Mouse (Mus musculus) midbrain, embryonic 11.5 days (tissue): ENCODE results near the gene Klhl3. TPM values are rescaled to one million over a fixed set of nuclear protein-coding genes. Genes with fewer than 3 reads are reported as not detected.

Experiments used
- ATAC-seq: fragments of 200-750 bp; cut with Nextera tagmentation; 2 replicates; pipeline ENCODE4 v1.8.0; 2017; ENCODE audit warnings: moderate TSS enrichment, moderate library complexity; ENCODE audit not compliant: low FRiP score
- DNase-seq: peaks from one replicate; pipeline ENCODE4 v3.0.0; 2015; ENCODE audit warnings: low spot score; ENCODE audit errors: missing footprints
- H3K27ac ChIP-seq: fragments of 300-500 bp; sonication (generic); 2 replicates; pipeline ENCODE4 v1.5.1; 2014; ENCODE audit warnings: low read depth, low read length
- H3K27me3 ChIP-seq: fragments of 300-500 bp; sonication (generic); 2 replicates; pipeline ENCODE4 v1.6.1; 2014; ENCODE audit warnings: mild to moderate bottlenecking, low read length, moderate library complexity, mixed read lengths; ENCODE audit not compliant: control insufficient read depth, insufficient read depth
- H3K36me3 ChIP-seq: fragments of 300-500 bp; sonication (generic); 2 replicates; pipeline ENCODE4 v1.6.1; 2014; ENCODE audit warnings: mild to moderate bottlenecking, low read length, moderate library complexity, mixed read lengths; ENCODE audit not compliant: control insufficient read depth, insufficient read depth
- H3K4me1 ChIP-seq: fragments of 300-500 bp; sonication (generic); 2 replicates; pipeline ENCODE4 v1.6.1; 2014; ENCODE audit warnings: low read length; ENCODE audit not compliant: control insufficient read depth, insufficient read depth
- H3K4me2 ChIP-seq: fragments of 300-500 bp; sonication (generic); 2 replicates; pipeline ENCODE4 v1.6.1; 2014; ENCODE audit warnings: mild to moderate bottlenecking, moderate library complexity
- H3K4me3 ChIP-seq: fragments of 300-500 bp; sonication (generic); 2 replicates; pipeline ENCODE4 v1.5.1; 2014; ENCODE audit warnings: low read depth, low read length
- H3K9ac ChIP-seq: fragments of 300-500 bp; sonication (generic); 2 replicates; pipeline ENCODE4 v1.6.1; 2014; ENCODE audit warnings: low read length
- H3K9me3 ChIP-seq: fragments of 300-500 bp; sonication (generic); 2 replicates; pipeline ENCODE4 v1.6.1; 2016; ENCODE audit warnings: low read length; ENCODE audit not compliant: control insufficient read depth
- WGBS: fragments of 180-500 bp; shearing (Covaris S2); extraction: QIAGEN DNeasy Blood & Tissue Kit; methylation state at CpG from one replicate; pipeline ENCODE4 v1.1.7; 2014; 5-methylcytosine and 5-hydroxymethylcytosine counted together
- polyA plus RNA-seq: library from polyadenylated mRNA; unstranded; fragments of >200 nt; fragmentation: Nextera tagmentation; extraction: Ambion mirVana; gene quantifications from 2 replicates; pipeline ENCODE4 v1.2.1, GENCODE M21; 2014

Gene Klhl3
- polyA plus RNA-seq, 1 experiment from 2014 or later: 2.6 TPM

DNA sequence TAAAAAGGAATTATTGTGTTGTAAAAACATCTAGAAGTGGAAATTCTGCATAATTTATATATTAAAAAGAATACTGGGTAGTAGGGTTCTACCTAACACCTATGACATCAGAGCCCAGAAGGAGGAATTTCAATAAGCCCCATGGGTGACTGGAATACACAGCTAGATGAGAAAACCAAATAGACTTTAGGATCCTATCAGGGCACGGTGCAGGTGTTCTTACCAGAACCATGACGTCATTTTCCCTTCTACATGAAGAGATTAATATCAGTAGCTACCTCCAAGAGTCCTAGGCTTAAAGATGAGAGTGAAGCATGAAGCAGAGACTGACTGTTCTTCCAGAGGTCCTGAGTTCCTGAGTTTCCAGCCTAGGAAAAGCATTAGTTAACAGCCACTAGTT, 3.4 kb upstream of the Klhl3 start:
- Histone ChIP-seq H3K9me3 (no peaks in the 10 kb centered on the region), H3K4me2 (no peak overlapping the region), H3K4me3 (no peak overlapping the region), H3K27ac (no peak overlapping the region), H3K4me1 (peaks cover 4% of the 10 kb centered on the region; the same call in 1 of the 2 replicates), H3K36me3 (no peaks in the 10 kb centered on the region), H3K9ac (no peak overlapping the region), H3K27me3 (no peaks in the 10 kb centered on the region)
- WGBS: 93% methylated on average over 2 of the region's 2 CpGs
- DNase-seq (peak; percentile 56), ATAC-seq (no peak)

DNA sequence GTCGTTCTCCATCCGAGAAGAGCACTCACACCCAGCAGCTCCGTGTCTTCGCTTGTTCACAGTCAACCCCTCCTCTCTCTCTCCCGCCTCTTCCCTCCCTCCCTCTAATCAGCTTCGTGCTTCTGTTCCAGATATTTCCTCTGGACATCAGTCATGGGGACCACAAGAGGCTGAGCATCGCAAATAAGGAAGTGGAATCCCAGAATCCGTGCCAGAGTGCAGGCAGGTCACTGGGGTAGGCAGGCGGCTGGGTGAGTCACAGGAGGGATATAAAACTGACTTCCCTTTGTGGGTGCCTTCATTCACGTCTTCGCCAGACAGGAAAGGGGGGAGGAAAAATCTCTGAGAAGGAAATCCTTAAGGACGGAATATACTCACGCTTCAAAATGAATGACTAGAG, 1.8 kb upstream of the Klhl3 start:
- H3K4me3 ChIP-seq: no peak overlapping the region
- H3K4me2 ChIP-seq: no peak overlapping the region
- H3K36me3 ChIP-seq: no peaks in the 10 kb centered on the region
- no peaks in the 10 kb centered on the region for H3K27me3 ChIP-seq
- WGBS: 78% methylated on average over 13 of the region's 13 CpGs
- DNase-seq (no peak), ATAC-seq (no peak)
- H3K27ac ChIP-seq: no peak overlapping the region
- no peak overlapping the region for H3K9ac ChIP-seq
- peaks cover 4% of the 10 kb centered on the region; the same call in 1 of the 2 replicates for H3K4me1 ChIP-seq
- no peaks in the 10 kb centered on the region for H3K9me3 ChIP-seq

DNA sequence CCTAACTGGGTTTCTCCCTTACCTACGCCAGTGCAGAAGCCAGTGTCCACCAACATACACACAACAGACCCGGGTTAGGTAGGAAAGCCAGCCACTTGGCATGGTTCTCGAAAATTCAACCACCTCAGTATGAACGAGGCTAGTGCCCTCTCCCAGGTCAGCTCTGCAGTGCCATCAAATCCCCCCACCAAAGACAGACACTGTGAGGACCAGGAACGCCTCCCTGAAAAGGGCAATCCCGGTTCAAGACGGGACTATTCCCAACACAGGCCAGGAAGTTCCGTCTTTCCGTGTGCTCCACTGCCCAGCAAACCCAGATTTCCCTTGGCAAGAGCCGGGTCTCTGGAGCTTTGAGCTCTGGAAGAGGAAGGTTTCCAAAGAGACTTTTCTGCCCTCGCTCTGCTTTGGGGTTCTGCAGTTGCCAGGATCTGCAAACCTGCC, 771 bp downstream of the Klhl3 start:
- Histone ChIP-seq H3K4me2 (peak overlapping the region; percentile 82), H3K27ac (0 out of 2 replicates have a peak overlapping the region, but pooled peaks have one; percentile 74), H3K9me3 (no peaks in the 10 kb centered on the region), H3K27me3 (no peaks in the 10 kb centered on the region), H3K4me1 (peaks cover 4% of the 10 kb centered on the region; the same call in 1 of the 2 replicates), H3K36me3 (no peaks in the 10 kb centered on the region), H3K4me3 (peak overlapping the region; percentile 47), H3K9ac (peak overlapping the region; percentile 79)
- peak; percentile 95 for DNase-seq
- WGBS: 20% methylated on average over 11 of the region's 11 CpGs
- ATAC-seq: no peak

GRCm38 (mm10) chr13:58112191-58112590, 1.2 kb downstream of the Klhl3 start:
- 78% methylated on average over 10 of the region's 10 CpGs for WGBS
- no peaks in the 10 kb centered on the region for H3K36me3 ChIP-seq
- no peaks in the 10 kb centered on the region for H3K9me3 ChIP-seq
- no peaks in the 10 kb centered on the region for H3K27me3 ChIP-seq
- H3K4me3 ChIP-seq: no peak overlapping the region
- peak overlapping the region; percentile 82 for H3K4me2 ChIP-seq
- ATAC-seq (no peak), DNase-seq (no peak)
- peaks cover 4% of the 10 kb centered on the region; the same call in 1 of the 2 replicates for H3K4me1 ChIP-seq
- no peak overlapping the region; the same call in 1 of the 2 replicates for H3K9ac ChIP-seq
- no peak overlapping the region for H3K27ac ChIP-seq

- Histone ChIP-seq H3K4me2 (no peak overlapping the region), H3K4me1 (peaks cover 4% of the 10 kb centered on the region; the same call in 1 of the 2 replicates), H3K9ac (no peak overlapping the region), H3K4me3 (no peak overlapping the region), H3K27ac (no peak overlapping the region), H3K9me3 (no peaks in the 10 kb centered on the region), H3K36me3 (no peaks in the 10 kb centered on the region), H3K27me3 (no peaks in the 10 kb centered on the region)
- no peak for ATAC-seq
- DNase-seq: no peak
- WGBS: 92% methylated on average over 6 of the region's 6 CpGs
Observed at GRCm38 (mm10) chr13:58111306-58111705, 2.1 kb downstream of the Klhl3 start.

- Histone ChIP-seq H3K27ac (peak overlapping the region; percentile 54; the same call in 1 of the 2 replicates), H3K4me3 (no peak overlapping the region), H3K27me3 (no peaks in the 10 kb centered on the region), H3K9me3 (no peaks in the 10 kb centered on the region), H3K4me2 (peak overlapping the region; percentile 20), H3K9ac (no peak overlapping the region), H3K4me1 (peaks cover 11% of the 10 kb centered on the region), H3K36me3 (no peaks in the 10 kb centered on the region)
- DNase-seq (peak; percentile 87), ATAC-seq (peak; percentile 88)
- WGBS: 23% methylated on average over 8 of the region's 8 CpGs
Observed at GRCm38 (mm10) chr13:58090643-58091042, 22.7 kb downstream of the Klhl3 start.

DNA sequence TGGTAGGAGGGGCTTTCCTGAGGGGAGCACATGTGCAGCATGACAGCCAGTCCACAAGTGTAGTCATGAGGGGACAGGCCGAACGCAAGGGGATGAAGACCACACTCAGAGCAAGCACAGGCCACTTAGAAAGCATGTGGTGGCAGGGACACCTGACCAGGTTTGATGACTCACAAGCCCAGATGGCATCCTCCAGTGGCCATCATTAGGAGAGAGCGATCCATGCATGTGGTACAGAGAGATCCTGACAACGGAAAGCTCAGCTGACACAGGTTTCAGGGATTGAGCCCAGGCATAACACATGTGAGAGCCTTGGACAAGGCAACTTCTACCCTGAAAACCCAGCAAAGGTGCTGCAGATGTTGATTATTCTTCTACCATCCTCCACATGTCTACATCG, 29.0 kb downstream of the Klhl3 start:
- no peaks in the 10 kb centered on the region for H3K36me3 ChIP-seq
- ATAC-seq (no peak), DNase-seq (peak; percentile 31)
- no peaks in the 10 kb centered on the region for H3K4me1 ChIP-seq
- H3K27me3 ChIP-seq: no peaks in the 10 kb centered on the region
- H3K4me2 ChIP-seq: no peak overlapping the region
- H3K9ac ChIP-seq: no peak overlapping the region
- no peaks in the 10 kb centered on the region for H3K9me3 ChIP-seq
- no peak overlapping the region for H3K27ac ChIP-seq
- no peak overlapping the region for H3K4me3 ChIP-seq
- 94% methylated on average over 5 of the region's 5 CpGs for WGBS

- no peak overlapping the region for H3K4me2 ChIP-seq
- H3K4me3 ChIP-seq: no peak overlapping the region
- no peaks in the 10 kb centered on the region for H3K36me3 ChIP-seq
- DNase-seq (peak; percentile 12), ATAC-seq (no peak)
- H3K9ac ChIP-seq: no peak overlapping the region
- H3K9me3 ChIP-seq: no peaks in the 10 kb centered on the region
- no peaks in the 10 kb centered on the region for H3K4me1 ChIP-seq
- H3K27me3 ChIP-seq: no peaks in the 10 kb centered on the region
- 79% methylated on average over 11 of the region's 11 CpGs for WGBS
- no peak overlapping the region for H3K27ac ChIP-seq
Observed at GRCm38 (mm10) chr13:58083521-58083920, 29.9 kb downstream of the Klhl3 start.

DNA sequence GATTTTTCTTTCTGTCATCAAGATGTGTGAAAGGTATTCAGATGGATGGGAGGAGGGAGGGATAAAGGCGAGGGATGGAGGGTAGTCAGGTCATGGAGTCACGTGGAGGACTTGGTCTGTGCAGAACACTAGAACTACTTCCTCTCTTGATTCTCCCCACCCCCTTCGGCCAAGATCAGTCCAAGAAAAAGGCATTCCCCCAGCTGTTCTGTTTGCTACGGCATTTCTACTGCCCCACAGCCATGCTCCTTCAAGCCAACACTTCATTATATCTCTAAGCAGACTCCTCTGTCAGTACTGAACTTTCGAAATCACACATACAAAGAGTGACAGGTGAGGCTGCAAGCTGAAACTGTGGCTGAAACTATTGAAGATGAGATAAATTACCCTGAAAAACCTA, 30.3 kb downstream of the Klhl3 start:
- Histone ChIP-seq H3K9me3 (no peaks in the 10 kb centered on the region), H3K4me2 (no peak overlapping the region), H3K4me3 (no peak overlapping the region), H3K27me3 (no peaks in the 10 kb centered on the region), H3K36me3 (no peaks in the 10 kb centered on the region), H3K9ac (no peak overlapping the region), H3K27ac (no peak overlapping the region), H3K4me1 (no peaks in the 10 kb centered on the region)
- peak; percentile 45 for DNase-seq
- no peak for ATAC-seq
- WGBS: 82% methylated on average over 5 of the region's 5 CpGs
